Mouse (Mus musculus) CH12.LX (cell line): Measurements from ENCODE around the gene Uso1.

Experiments
- CHD2 ChIP-seq: IDR thresholded peaks from 2 replicates; pipeline ENCODE4 v1.6.1; 2011; ENCODE audit warnings: low read length, improper control_type of control experiment
- CTCF ChIP-seq, 2 experiments: IDR thresholded peaks in 1 of 2; conservative IDR thresholded peaks in 1 of 2; 2 replicates each; pipeline ENCODE4 v1.5.1; 2011 to 2012; ENCODE audit warnings: low read depth in 2 of 2, low read length in 2 of 2, improper control_type of control experiment in 1 of 2, inconsistent platforms in 1 of 2, mild to moderate bottlenecking in 1 of 2, moderate library complexity in 1 of 2
- ELF1 ChIP-seq: IDR thresholded peaks from 2 replicates; pipeline ENCODE4 v1.6.1; 2014; ENCODE audit warnings: low read depth, mild to moderate bottlenecking, inconsistent platforms, low read length, improper control_type of control experiment
- ETS1 ChIP-seq: conservative IDR thresholded peaks from 2 replicates; pipeline ENCODE4 v1.6.1; 2012; ENCODE audit warnings: low read depth, mild to moderate bottlenecking, inconsistent platforms, low read length, improper control_type of control experiment, moderate library complexity
- KAT2A ChIP-seq: IDR thresholded peaks from 2 replicates; pipeline ENCODE4 v1.6.1; 2012; ENCODE audit warnings: low read length, improper control_type of control experiment, inconsistent platforms; ENCODE audit not compliant: insufficient replicate concordance
- MAX ChIP-seq: IDR thresholded peaks from 2 replicates; pipeline ENCODE4 v1.6.1; 2011; ENCODE audit warnings: low read length, improper control_type of control experiment
- PAX5 ChIP-seq: IDR thresholded peaks from 2 replicates; pipeline ENCODE4 v1.6.1; 2012; ENCODE audit warnings: low read length, inconsistent platforms, mixed read lengths
- POLR2A ChIP-seq: IDR thresholded peaks from 2 replicates; pipeline ENCODE4 v1.6.1; 2011; ENCODE audit warnings: low read depth, mild to moderate bottlenecking, improper control_type of control experiment, low read length
- ZKSCAN1 ChIP-seq: IDR thresholded peaks from 2 replicates; pipeline ENCODE4 v1.6.1; 2012; ENCODE audit warnings: low read depth, inconsistent platforms, low read length, improper control_type of control experiment, borderline replicate concordance

DNA sequence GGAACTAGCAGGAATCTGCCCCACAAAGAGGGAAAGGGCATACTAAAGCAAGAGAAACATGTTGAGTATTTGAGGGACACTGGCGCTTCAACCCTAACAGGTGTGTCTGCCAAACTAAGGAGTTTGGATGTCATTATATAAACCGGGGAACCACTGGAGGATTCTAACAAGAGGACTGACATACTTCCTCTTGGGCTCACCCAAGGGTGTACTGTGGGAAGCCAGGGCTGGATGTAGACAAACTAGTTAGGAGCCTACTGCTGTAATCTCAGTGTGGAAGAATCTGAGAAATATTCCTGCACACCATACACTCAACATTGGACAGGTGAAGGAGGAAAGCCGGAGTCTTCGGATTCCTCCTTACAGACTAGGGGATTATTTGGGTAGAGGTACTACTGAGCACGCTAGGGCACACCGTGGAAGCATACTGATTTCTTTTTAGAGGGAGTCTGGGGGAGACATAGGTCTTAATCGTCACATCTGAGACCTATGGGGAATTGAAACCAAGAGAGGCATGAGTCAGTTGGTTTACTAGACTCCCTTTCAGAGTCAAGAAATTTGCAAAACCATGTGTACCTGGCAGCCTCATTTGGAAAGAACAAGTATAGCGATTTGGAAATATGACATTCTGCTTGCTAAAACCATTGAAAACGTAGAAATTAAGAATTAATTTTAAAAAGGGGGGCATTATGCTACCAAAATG, 1.1 kb upstream of the Uso1 start:
- TF ChIP-seq ZKSCAN1 (no peak), POLR2A (no peak), CTCF (conservative IDR thresholded peaks at IDR 0.05 in 1 of 2, IDR thresholded peaks at IDR 0.05 in 1 of 2; ENCODE audit: low read depth in 2 of 2, low read length in 2 of 2) (no peak), CHD2 (no peak), KAT2A (no peak), PAX5 (no peak), ETS1 (no peak), ELF1 (no peak), MAX (no peak)
